Mouse (Mus musculus): ENCODE data around the gene Car11.

The Car11 gene

GRCm38 (mm10) chr7:45723301-45723700, 23.7 kb downstream of the Car11 start:
- DNase-seq (ENCODE audit: low spot score), result no peak

- DNase-seq (ENCODE audit: low spot score), result no peak
Measured at GRCm38 (mm10) chr7:45723781-45724180, 24.1 kb downstream of the Car11 start.

GRCm38 (mm10) chr7:45725151-45725550, 25.5 kb downstream of the Car11 start:
- no peak for DNase-seq (ENCODE audit: low spot score)

GRCm38 (mm10) chr7:45725713-45726112, 26.1 kb downstream of the Car11 start, which contains the start of gene Spaca4:
TSS of gene Spaca4 (minus strand) at chr7:45725813.
- DNase-seq (ENCODE audit: low spot score), result no peak

- no peak for DNase-seq (ENCODE audit: low spot score)
Measured at GRCm38 (mm10) chr7:45726419-45726818, 26.8 kb downstream of the Car11 start.

- DNase-seq (ENCODE audit: low spot score), result no peak
Measured at GRCm38 (mm10) chr7:45727625-45728024, 28.0 kb downstream of the Car11 start.

GRCm38 (mm10) chr7:45730727-45731431, 31.2 kb downstream of the Car11 start:
- DNase-seq (ENCODE audit: low spot score), result peak; percentile 83

GRCm38 (mm10) chr7:45733477-45733876, 33.8 kb downstream of the Car11 start:
- no peak for DNase-seq (ENCODE audit: low spot score)

- DNase-seq (ENCODE audit: low spot score), result peak; percentile 88
Measured at GRCm38 (mm10) chr7:45739162-45739763, 39.6 kb downstream of the Car11 start.

- DNase-seq (ENCODE audit: low spot score), result no peak
Measured at GRCm38 (mm10) chr7:45739820-45740219, 40.2 kb downstream of the Car11 start.

GRCm38 (mm10) chr7:45741308-45741707, 41.7 kb downstream of the Car11 start:
- no peak for DNase-seq (ENCODE audit: low spot score)

GRCm38 (mm10) chr7:45741777-45742176, 42.1 kb downstream of the Car11 start:
- DNase-seq (ENCODE audit: low spot score), result no peak

GRCm38 (mm10) chr7:45742338-45742737, 42.7 kb downstream of the Car11 start:
- DNase-seq (ENCODE audit: low spot score), result no peak

GRCm38 (mm10) chr7:45744387-45744786, 44.7 kb downstream of the Car11 start:
- DNase-seq (ENCODE audit: low spot score), result peak; percentile 63

- DNase-seq (ENCODE audit: low spot score), result peak; percentile 32
Measured at GRCm38 (mm10) chr7:45746518-45746917, 46.9 kb downstream of the Car11 start.

GRCm38 (mm10) chr7:45747450-45747849, 47.8 kb downstream of the Car11 start:
- DNase-seq (ENCODE audit: low spot score), result no peak

- DNase-seq (ENCODE audit: low spot score), result no peak
Measured at GRCm38 (mm10) chr7:45748110-45748509, 48.5 kb downstream of the Car11 start.

- DNase-seq (ENCODE audit: low spot score), result no peak
Measured at GRCm38 (mm10) chr7:45749401-45749800, 49.8 kb downstream of the Car11 start.

- DNase-seq (ENCODE audit: low spot score), result no peak
Measured at GRCm38 (mm10) chr7:45750162-45750561, 50.5 kb downstream of the Car11 start.

All from retina, embryonic 14.5 days (tissue).